Mouse (Mus musculus): ENCODE results near the gene Brinp1.

DNA sequence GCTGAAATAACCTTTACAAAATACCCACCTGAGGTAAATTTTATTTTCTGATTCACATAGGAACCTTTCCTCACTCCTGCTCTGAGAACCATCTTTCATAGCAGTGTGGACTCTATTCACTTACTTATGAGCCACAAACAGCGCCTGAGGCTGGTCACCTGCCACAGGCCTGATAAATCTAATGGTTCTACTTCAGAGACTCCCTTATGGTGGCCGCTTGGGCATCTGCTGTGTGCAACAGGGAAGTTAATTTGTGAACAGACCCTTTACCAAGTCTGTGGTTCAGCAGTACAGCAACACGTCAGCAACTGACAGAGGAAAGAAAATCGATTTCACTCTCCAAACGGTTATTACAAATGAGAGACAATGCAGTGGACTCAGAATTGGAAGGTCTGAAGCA is 164.2 kb downstream of the Brinp1 start:
- TF ChIP-seq GATA1 (IDR thresholded peaks at IDR 0.05; ENCODE audit: low read length), result no peak
- no peak for TF ChIP-seq TAL1 (IDR thresholded peaks at IDR 0.05; ENCODE audit: low read length)
